Mouse (Mus musculus) stomach, embryonic 14.5 days (tissue): ENCODE measurements around the gene Gm17693. TPM values are rescaled to one million over a fixed set of nuclear protein-coding genes. Genes with fewer than 3 reads are reported as not detected.
"Not testable (repeated sequence)": the region's sequence is repeated elsewhere in the genome, so short reads cannot be mapped to it uniquely, and the experiment has no call there.

ENCODE experiments used
- ATAC-seq: fragments of 200-750 bp; cut with Nextera tagmentation; 2 replicates; pipeline ENCODE4 v1.8.0; 2017; ENCODE audit warnings: low read depth, moderate TSS enrichment; ENCODE audit not compliant: insufficient number of reproducible peaks, insufficient read depth, low FRiP score
- H3K27ac ChIP-seq: fragments of 300-500 bp; sonication (generic); 2 replicates; pipeline ENCODE4 v1.5.1; 2014; ENCODE audit warnings: mild to moderate bottlenecking, low read length, moderate library complexity, mixed read lengths
- H3K27me3 ChIP-seq: fragments of 300-500 bp; sonication (generic); 2 replicates; pipeline ENCODE4 v1.6.1; 2014; ENCODE audit warnings: low read length, control low read depth, mixed read lengths; ENCODE audit not compliant: control insufficient read depth, insufficient read depth
- H3K36me3 ChIP-seq: fragments of 300-500 bp; sonication (generic); 2 replicates; pipeline ENCODE4 v1.6.1; 2014; ENCODE audit warnings: mild to moderate bottlenecking, control low read depth, low read length, moderate library complexity, mixed read lengths; ENCODE audit not compliant: control insufficient read depth, insufficient read depth
- H3K4me1 ChIP-seq: fragments of 300-500 bp; sonication (generic); 2 replicates; pipeline ENCODE4 v1.6.1; 2014; ENCODE audit warnings: low read length, control low read depth, mixed read lengths; ENCODE audit not compliant: control insufficient read depth, insufficient read depth
- H3K4me2 ChIP-seq: fragments of 300-500 bp; sonication (generic); replicated peaks from 2 replicates; pipeline ENCODE4 v1.6.1; 2014; ENCODE audit warnings: low read depth, low read length, control low read depth
- H3K4me3 ChIP-seq: fragments of 300-500 bp; sonication (generic); 2 replicates; pipeline ENCODE4 v1.5.1; 2014; ENCODE audit warnings: low read depth, low read length, control low read depth
- H3K9ac ChIP-seq: fragments of 300-500 bp; sonication (generic); replicated peaks from 2 replicates; pipeline ENCODE4 v1.6.1; 2014; ENCODE audit warnings: low read depth, mild to moderate bottlenecking, control low read depth, low read length, moderate library complexity, mixed read lengths
- H3K9me3 ChIP-seq: fragments of 300-500 bp; sonication (generic); 2 replicates; pipeline ENCODE4 v1.6.1; 2016; ENCODE audit warnings: low read depth, low read length, control low read depth; ENCODE audit not compliant: control insufficient read depth
- WGBS: fragments of 180-500 bp; shearing (Covaris S2); extraction: QIAGEN DNeasy Blood & Tissue Kit; methylation state at CpG from one replicate; pipeline ENCODE4 v1.1.7; 2014; 5-methylcytosine and 5-hydroxymethylcytosine counted together
- polyA plus RNA-seq: library from polyadenylated mRNA; unstranded; fragments of >200 nt; fragmentation: Nextera tagmentation; extraction: Ambion mirVana; gene quantifications from 2 replicates; pipeline ENCODE4 v1.2.1, GENCODE M21; 2014

Gene Gm17693
- polyA plus RNA-seq, result not detected in 2 replicates

DNA sequence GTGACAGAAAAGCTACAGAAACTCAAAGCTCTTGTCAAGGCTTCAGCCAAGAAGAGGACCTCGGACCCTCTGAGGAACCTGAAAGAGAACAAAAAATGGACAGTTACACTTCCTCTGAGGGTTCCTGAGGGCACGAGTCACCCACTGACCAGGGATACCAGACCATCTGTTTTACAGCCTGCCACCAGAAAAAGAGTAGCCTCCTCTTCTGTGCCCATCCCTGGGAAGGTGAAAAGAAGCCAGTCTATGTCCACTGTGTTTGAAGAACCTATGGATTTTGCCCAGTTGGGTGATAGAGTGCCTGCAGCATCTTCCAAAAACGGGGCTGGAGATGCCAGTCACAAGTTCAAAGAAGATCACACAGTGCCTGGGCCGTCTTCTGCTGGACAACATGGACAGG, at the start of gene Gm17693:
Gene Gm17693, plus strand, starts transcription at position 301 of the 400 bp plus-strand sequence.
- no CpG with 5 or more reads among the region's 4 CpGs for WGBS
- ATAC-seq, result not testable (repeated sequence)

More for the DNA sequence above, at the start of gene Gm17693:
- not testable (repeated sequence) for H3K4me3 ChIP-seq, H3K27ac ChIP-seq, H3K9ac ChIP-seq, H3K4me1 ChIP-seq, H3K4me2 ChIP-seq, H3K9me3 ChIP-seq, H3K27me3 ChIP-seq, H3K36me3 ChIP-seq
